Mouse (Mus musculus) kidney, adult 10 weeks (tissue): ENCODE data around the gene Lrcol1. TPM values are rescaled to one million over a fixed set of nuclear protein-coding genes. Genes with fewer than 3 reads are reported as not detected.

Experiments
- polyA plus RNA-seq: library from polyadenylated mRNA; stranded (reverse); fragments of 350-450 nt; fragmentation: Illumina TruSeq; extraction: RNeasy Lipid Tissue Mini Kit (QIAGEN cat#74804); gene quantifications from one replicate; pipeline ENCODE4 v1.2.3, GENCODE M21; 2014; ENCODE audit warnings: low read depth, low replicate concordance

Gene Lrcol1
- polyA plus RNA-seq: not detected

GRCm38 (mm10) chr5:110344524-110344923 lies at the start of gene Lrcol1:
Gene Lrcol1, plus strand, starts transcription at chr5:110344730.

GRCm38 (mm10) chr5:110342648-110343284 lies 1.8 kb upstream of the Lrcol1 start, which contains the start of gene P2rx2:
Gene P2rx2, minus strand, starts transcription at chr5:110343212.

Other genes starting within 250 kb of the Lrcol1 start
- gene Plcxd1, start 244.8 kb upstream of the Lrcol1 start, polyA plus RNA-seq: not detected
- gene Gtpbp6, start 236.5 kb upstream of the Lrcol1 start, polyA plus RNA-seq: not detected
- gene Zfp605, start 234.6 kb upstream of the Lrcol1 start, polyA plus RNA-seq: 10.7 TPM
- 20.3 TPM for gene Chfr, start 208.9 kb upstream of the Lrcol1 start, polyA plus RNA-seq
- gene Golga3, start 168.0 kb upstream of the Lrcol1 start, polyA plus RNA-seq: 11.1 TPM
- 41.3 TPM for gene Ankle2, start 113.7 kb upstream of the Lrcol1 start, polyA plus RNA-seq
- gene Pgam5, start 74.8 kb upstream of the Lrcol1 start, polyA plus RNA-seq: 23.3 TPM
- 74.9 TPM for gene Pxmp2, start 58.5 kb upstream of the Lrcol1 start, polyA plus RNA-seq
- 1.6 TPM for gene Pole, start 58.4 kb upstream of the Lrcol1 start, polyA plus RNA-seq
- gene P2rx2, start 1.5 kb upstream of the Lrcol1 start, polyA plus RNA-seq: not detected
- 3.8 TPM for gene Fbrsl1, start 103.8 kb downstream of the Lrcol1 start, polyA plus RNA-seq
- gene Galnt9, start 199.6 kb downstream of the Lrcol1 start, polyA plus RNA-seq: not detected